ENCODE assay signal across 8 mouse cellular contexts in the genomic region with DNA sequence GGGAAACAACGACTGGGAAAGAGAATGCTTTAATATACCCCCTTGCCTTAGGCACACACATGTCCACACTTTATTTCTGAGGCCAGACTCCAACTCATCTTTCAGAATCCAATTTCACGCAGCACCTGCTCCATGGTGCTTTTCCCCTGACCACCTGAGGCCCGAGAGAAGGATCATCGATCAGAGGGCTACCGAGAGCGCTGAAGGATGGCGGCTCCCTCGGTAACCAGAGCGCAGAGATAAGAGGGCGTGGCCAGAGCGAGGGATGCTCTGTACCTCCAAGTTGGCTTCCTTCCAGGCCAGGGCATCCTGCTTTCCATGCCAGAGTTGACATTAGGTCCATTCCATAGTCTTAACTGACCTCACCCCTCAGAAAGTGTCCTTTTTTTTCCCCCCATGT. TPM values are rescaled to one million over a fixed set of nuclear protein-coding genes. Genes with fewer than 3 reads are reported as not detected.
DNase-seq lines count a peak whose midpoint lies in the region; ATAC-seq and TF ChIP-seq lines count a peak whose summit lies in the region.

No protein-coding gene starts in this region.

- peak overlapping the region; percentile 95 for H3K4me2 ChIP-seq in kidney, postnatal 0 days (ENCODE audit: low read length)
- peak overlapping the region; percentile 81 for H3K4me2 ChIP-seq in hindbrain, embryonic 16.5 days (ENCODE audit: low read length)
- H3K4me2 ChIP-seq in midbrain, postnatal 0 days (ENCODE audit: low read depth, low read length, poor library complexity, severe bottlenecking) = peak overlapping the region; percentile 87

- H3K36me3 ChIP-seq in kidney, postnatal 0 days (ENCODE audit: insufficient read depth, low read length) = no peaks in the 10 kb centered on the region
- no peaks in the 10 kb centered on the region for H3K36me3 ChIP-seq in hindbrain, embryonic 16.5 days (ENCODE audit: control insufficient read depth, insufficient read depth, low read length)
- no peaks in the 10 kb centered on the region for H3K36me3 ChIP-seq in midbrain, postnatal 0 days (ENCODE audit: insufficient read depth, low read length)

- 1% methylated on average over 11 of the region's 11 CpGs for WGBS in kidney, postnatal 0 days
- WGBS in hindbrain, embryonic 16.5 days = 2% methylated on average over 11 of the region's 11 CpGs
- 1% methylated on average over 11 of the region's 11 CpGs for WGBS in midbrain, postnatal 0 days

- no peak for TF ChIP-seq CTCF in kidney, postnatal 0 days (IDR thresholded peaks at IDR 0.05; ENCODE audit: low read depth)
- no peak for TF ChIP-seq CTCF in midbrain, postnatal 0 days (IDR thresholded peaks at IDR 0.05)

- H3K27me3 ChIP-seq in kidney, postnatal 0 days (ENCODE audit: insufficient read depth, low read length) = no peaks in the 10 kb centered on the region
- no peaks in the 10 kb centered on the region for H3K27me3 ChIP-seq in hindbrain, embryonic 16.5 days (replicated peaks; ENCODE audit: control insufficient read depth, insufficient read depth, low read length)
- no peaks in the 10 kb centered on the region for H3K27me3 ChIP-seq in midbrain, postnatal 0 days (ENCODE audit: insufficient read depth, low read length)

- H3K27ac ChIP-seq in kidney, postnatal 0 days = peak overlapping the region; percentile 94; the same call in 1 of the 2 replicates
- H3K27ac ChIP-seq in hindbrain, embryonic 16.5 days (ENCODE audit: low read depth, low read length) = peak overlapping the region; percentile 94
- peak overlapping the region; percentile 91 for H3K27ac ChIP-seq in midbrain, postnatal 0 days (ENCODE audit: low read depth, low read length)

- 0 out of 2 replicates have a peak, but pooled peaks have one; percentile 1 for ATAC-seq in kidney, postnatal 0 days (replicated peaks; ENCODE audit: low FRiP score, low read depth)
- ATAC-seq in hindbrain, embryonic 16.5 days = peak; percentile 45
- ATAC-seq in midbrain, postnatal 0 days (ENCODE audit: low FRiP score) = peak; percentile 28; the same call in 1 of the 2 replicates

- DNase-seq in kidney, postnatal 0 days (ENCODE audit: low spot score) = peak; percentile 24
- DNase-seq in kidney, adult 18-20 months = no peak
- peak; percentile 73 for DNase-seq in embryo, embryonic 11 days
- peak; percentile 70 for DNase-seq in midbrain, postnatal 0 days (ENCODE audit: low spot score)
- DNase-seq in ovary, postnatal 14 days (ENCODE audit: low spot score) = no peak
- DNase-seq in thymus, adult 18-20 months = no peak
- DNase-seq in spleen, postnatal 10 days (ENCODE audit: low spot score in 2 of 2) = no peak

- H3K4me1 ChIP-seq in kidney, postnatal 0 days (replicated peaks; ENCODE audit: insufficient read depth, low read length) = 0 out of 2 replicates have a peak, but pooled peaks cover 16% of the 10 kb centered on the region
- peaks cover 31% of the 10 kb centered on the region for H3K4me1 ChIP-seq in hindbrain, embryonic 16.5 days (ENCODE audit: control insufficient read depth, insufficient read depth, low read depth, low read length)
- H3K4me1 ChIP-seq in midbrain, postnatal 0 days (ENCODE audit: insufficient read depth, low read length) = 0 out of 2 replicates have a peak, but pooled peaks cover 4% of the 10 kb centered on the region

- peak overlapping the region; percentile 86; the same call in 1 of the 2 replicates for H3K9ac ChIP-seq in kidney, postnatal 0 days (ENCODE audit: low read depth, low read length)
- peak overlapping the region; percentile 94 for H3K9ac ChIP-seq in hindbrain, embryonic 16.5 days (ENCODE audit: low read depth, low read length)
- peak overlapping the region; percentile 93 for H3K9ac ChIP-seq in midbrain, postnatal 0 days (replicated peaks; ENCODE audit: low read length, poor library complexity, severe bottlenecking)

- H3K9me3 ChIP-seq in kidney, postnatal 0 days (replicated peaks; ENCODE audit: low read length) = no peaks in the 10 kb centered on the region
- H3K9me3 ChIP-seq in hindbrain, embryonic 16.5 days (ENCODE audit: control insufficient read depth, low read length) = no peaks in the 10 kb centered on the region
- H3K9me3 ChIP-seq in midbrain, postnatal 0 days (ENCODE audit: low read length) = no peaks in the 10 kb centered on the region

- H3K4me3 ChIP-seq in kidney, postnatal 0 days (replicated peaks; ENCODE audit: low read depth, low read length) = peak overlapping the region; percentile 69
- peak overlapping the region; percentile 75 for H3K4me3 ChIP-seq in hindbrain, embryonic 16.5 days (ENCODE audit: low read length)
- H3K4me3 ChIP-seq in midbrain, postnatal 0 days (ENCODE audit: low read depth, low read length) = peak overlapping the region; percentile 83

RNA-seq across cellular contexts. Expression of a gene that starts 0.6 kb away (rescaled TPM):
- 55.3 and 61.7 TPM in 2 replicates for polyA plus RNA-seq in kidney, postnatal 0 days (2015; fragmentation: Nextera tagmentation; extraction: Ambion mirVana)
- polyA plus RNA-seq in hindbrain, embryonic 16.5 days (2015; fragmentation: Nextera tagmentation; extraction: Ambion mirVana) = 39.8 and 42.4 TPM in 2 replicates
- 37.7 and 38.9 TPM in 2 replicates for total RNA-seq in midbrain, postnatal 0 days (2014; rRNA removed)
- 21.2 and 24.1 TPM in 2 replicates for polyA plus RNA-seq in midbrain, postnatal 0 days (2015; fragmentation: Nextera tagmentation; extraction: Ambion mirVana)

Comparison
In these comparisons a context has a peak if more than half of its experiments do, and no peak if none do; other contexts are left out.
1. DNase-seq: peak in kidney, postnatal 0 days (single experiment), embryo, embryonic 11 days (single experiment) and midbrain, postnatal 0 days (single experiment); none in kidney, adult 18-20 months (single experiment), ovary, postnatal 14 days (single experiment), thymus, adult 18-20 months (0 of 2) and spleen, postnatal 10 days (0 of 2).
2. Peak in every context shown above with its lines, with median percentiles within 50 percentile points of each other: ATAC-seq, H3K27ac ChIP-seq, H3K4me2 ChIP-seq, H3K4me3 ChIP-seq and H3K9ac ChIP-seq.